Mouse (Mus musculus) large intestine, adult 2 months (tissue): ENCODE measurements around the gene Ppm1a. TPM values are rescaled to one million over a fixed set of nuclear protein-coding genes. Genes with fewer than 3 reads are reported as not detected.

Source experiments
- polyA plus RNA-seq: library from polyadenylated mRNA; depleted of rRNA; stranded (reverse); fragments of >200 nt; gene quantifications from 2 replicates; pipeline ENCODE4 v1.2.3, GENCODE M21; 2012; rRNA removed

Ppm1a gene
- polyA plus RNA-seq, 1 experiment, result 50.4 TPM

Other genes starting within 250 kb of the Ppm1a start
- gene Pcnx4, start 221.1 kb upstream of the Ppm1a start, polyA plus RNA-seq, result 1.3 and 1.5 TPM in 2 replicates
- gene Gm4756, start 107.8 kb upstream of the Ppm1a start, polyA plus RNA-seq, result not detected in 2 replicates
- gene Dhrs7, start 92.5 kb upstream of the Ppm1a start, polyA plus RNA-seq, result 31.1 and 31.6 TPM in 2 replicates
- not detected in 2 replicates for gene Six6, start 182.4 kb downstream of the Ppm1a start, polyA plus RNA-seq
- not detected in 2 replicates for gene 4930447C04Rik, start 183.3 kb downstream of the Ppm1a start, polyA plus RNA-seq